Mouse (Mus musculus): ENCODE results near the gene Pam16.

GRCm38 (mm10) chr16:4628898-4629419 is 4.2 kb upstream of the Pam16 start:
- TF ChIP-seq CTCF (IDR thresholded peaks at IDR 0.05; ENCODE audit: low read depth) (no peak), EP300 (IDR thresholded peaks at IDR 0.05; ENCODE audit: low read depth) (no peak)

All from liver, postnatal 0 days (tissue).